Mouse (Mus musculus) forebrain, embryonic 10.5 days (tissue): ENCODE data around the gene Gk. TPM values are rescaled to one million over a fixed set of nuclear protein-coding genes. Genes with fewer than 3 reads are reported as not detected.

Experiments used
- DNase-seq: peaks from one replicate; pipeline ENCODE4 v3.0.0-alpha.2; 2017; ENCODE audit warnings: low spot score; ENCODE audit errors: extremely low spot score
- H3K27ac ChIP-seq: fragments of 300-500 bp; sonication (generic); 2 replicates; pipeline ENCODE4 v1.5.1; 2016; ENCODE audit warnings: mild to moderate bottlenecking
- H3K27me3 ChIP-seq: fragments of 300-500 bp; sonication (generic); 2 replicates; pipeline ENCODE4 v1.6.1; 2016; ENCODE audit warnings: mild to moderate bottlenecking; ENCODE audit not compliant: poor library complexity, severe bottlenecking
- H3K36me3 ChIP-seq: fragments of 300-500 bp; sonication (generic); replicated peaks from 2 replicates; pipeline ENCODE4 v1.6.1; 2016; ENCODE audit warnings: mild to moderate bottlenecking, moderate library complexity
- H3K4me1 ChIP-seq: fragments of 300-500 bp; sonication (generic); 2 replicates; pipeline ENCODE4 v1.6.1; 2016
- H3K4me3 ChIP-seq: fragments of 300-500 bp; sonication (generic); 2 replicates; pipeline ENCODE4 v1.5.1; 2016; ENCODE audit warnings: mild to moderate bottlenecking, moderate library complexity
- H3K9me3 ChIP-seq: fragments of 300-500 bp; sonication (generic); 2 replicates; pipeline ENCODE4 v1.6.1; 2016; ENCODE audit warnings: mild to moderate bottlenecking, moderate library complexity
- WGBS: fragments of 180-500 bp; shearing (Covaris S2); methylation state at CpG from one replicate; pipeline ENCODE4 v1.1.7; 2016; 5-methylcytosine and 5-hydroxymethylcytosine counted together
- polyA plus RNA-seq: library from polyadenylated mRNA; unstranded; fragments of >200 nt; fragmentation: Nextera tagmentation; extraction: Ambion mirVana; gene quantifications from 2 replicates; pipeline ENCODE4 v1.2.1, GENCODE M21; 2016

Gene Gk
- polyA plus RNA-seq, 1 experiment from 2014 or later: 7.3 TPM

DNA sequence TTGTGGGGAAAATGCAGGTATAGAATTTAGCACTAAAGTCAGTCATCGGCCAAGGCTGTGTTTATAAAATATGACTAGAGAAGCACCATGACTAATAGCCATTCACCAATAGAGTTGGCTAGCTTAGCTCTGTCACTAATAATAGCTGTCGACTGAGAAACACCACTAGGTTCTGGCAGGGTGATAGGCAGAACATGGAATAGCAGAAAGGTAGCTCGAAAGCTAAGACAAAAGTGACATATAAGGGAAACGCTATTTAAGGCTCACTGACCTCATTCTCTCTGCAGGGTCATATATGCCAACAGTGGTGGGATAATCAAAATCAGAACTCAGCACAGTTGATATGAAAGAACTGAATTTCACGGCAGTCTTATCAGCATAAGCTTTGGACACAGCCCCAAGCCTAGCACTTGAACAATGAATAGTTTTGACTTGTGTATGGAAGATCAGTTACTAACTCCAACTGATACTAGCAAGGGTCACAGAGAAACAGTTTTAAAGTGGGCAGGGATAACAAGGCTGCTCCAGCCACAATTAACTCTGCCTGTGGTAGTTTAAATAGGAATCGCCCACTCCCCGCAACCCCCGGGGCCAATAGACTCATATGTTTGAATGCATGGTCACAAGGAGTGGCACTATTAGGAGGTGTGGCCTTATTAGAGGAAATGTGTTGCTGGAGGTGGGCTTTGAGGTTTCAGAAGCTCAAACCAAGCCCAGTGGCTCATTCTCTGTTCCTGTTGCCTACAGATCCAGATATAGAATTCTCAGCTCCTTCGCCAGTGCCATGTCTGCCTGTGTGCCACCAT is 45.3 kb downstream of the Gk start:
- H3K9me3 ChIP-seq: no peaks in the 10 kb centered on the region
- DNase-seq: no peak
- no peaks in the 10 kb centered on the region for H3K36me3 ChIP-seq
- no peak overlapping the region for H3K4me3 ChIP-seq
- no peaks in the 10 kb centered on the region for H3K27me3 ChIP-seq
- no peak overlapping the region for H3K27ac ChIP-seq
- H3K4me1 ChIP-seq: no peaks in the 10 kb centered on the region
- WGBS: 92% methylated on average over 9 of the region's 9 CpGs

DNA sequence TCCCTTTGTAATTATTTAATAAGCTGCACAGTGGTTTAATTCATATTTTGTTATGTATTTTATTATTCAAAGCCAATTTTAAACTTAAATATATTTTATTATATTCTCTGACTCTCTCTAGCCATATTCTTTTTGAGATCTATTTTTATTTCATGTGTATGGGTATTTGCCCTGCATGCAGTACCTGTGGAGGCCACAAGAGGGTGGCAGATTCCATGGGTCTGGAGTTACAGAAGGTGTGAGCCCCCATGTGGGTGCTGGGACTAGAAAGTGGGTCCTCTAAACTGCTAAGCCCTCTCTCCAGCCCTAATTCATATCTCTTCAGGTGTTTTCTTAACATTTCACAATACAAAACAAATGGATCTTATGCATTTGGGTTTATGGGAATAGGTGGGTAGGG is 55.4 kb downstream of the Gk start:
- H3K4me1 ChIP-seq: no peaks in the 10 kb centered on the region
- no peaks in the 10 kb centered on the region for H3K9me3 ChIP-seq

DNA sequence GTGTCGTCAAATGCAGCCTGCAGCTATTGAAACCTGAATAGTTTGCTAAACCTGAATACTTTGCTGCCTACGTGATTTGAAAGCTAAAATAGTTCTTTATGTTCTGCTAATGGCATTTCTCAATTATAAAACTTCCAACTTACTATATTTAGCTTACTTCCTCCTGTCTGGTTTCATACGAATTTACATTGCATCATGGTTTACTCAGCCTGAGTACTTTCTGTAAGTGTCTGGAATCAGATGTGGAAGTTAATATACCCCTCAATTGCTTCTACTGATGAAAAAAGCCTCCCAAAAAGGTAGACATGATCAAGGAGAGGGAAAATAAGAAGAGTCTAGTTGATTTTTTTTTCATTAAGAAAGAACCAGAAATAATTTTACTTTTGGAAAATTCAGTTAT is 66.2 kb downstream of the Gk start:
- H3K4me1 ChIP-seq: no peaks in the 10 kb centered on the region
- H3K4me3 ChIP-seq: no peak overlapping the region
- no peaks in the 10 kb centered on the region for H3K9me3 ChIP-seq
- 89% methylated on average over 3 of the region's 3 CpGs for WGBS
- H3K27me3 ChIP-seq: no peaks in the 10 kb centered on the region
- H3K27ac ChIP-seq: no peak overlapping the region
- no peaks in the 10 kb centered on the region for H3K36me3 ChIP-seq
- DNase-seq: no peak

More for the DNA sequence above, 55.4 kb downstream of the Gk start:
- Histone ChIP-seq H3K27ac (no peak overlapping the region), H3K36me3 (no peaks in the 10 kb centered on the region; the same call in 1 of the 2 replicates), H3K4me3 (no peak overlapping the region), H3K27me3 (0 out of 2 replicates have a peak, but pooled peaks cover 4% of the 10 kb centered on the region)
- no peak for DNase-seq

DNA sequence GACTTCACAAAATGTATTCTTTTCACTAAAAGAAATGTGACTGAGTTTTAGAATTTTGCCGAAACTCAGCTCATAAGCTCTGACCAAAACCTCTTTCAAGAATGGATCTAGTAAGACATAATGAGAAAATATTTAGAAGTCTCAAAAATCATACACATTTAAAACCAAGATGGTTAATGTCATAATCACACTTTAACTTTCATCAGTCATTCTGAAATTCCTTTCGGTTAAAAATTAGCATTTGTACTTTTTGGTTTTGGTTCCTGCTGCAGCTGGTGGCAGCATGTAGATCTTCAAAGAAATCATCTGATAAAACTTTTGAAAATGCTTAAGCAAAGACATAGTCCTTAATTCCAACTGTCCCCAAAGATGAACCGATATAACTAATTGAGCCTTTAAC is 70.9 kb downstream of the Gk start:
- Histone ChIP-seq H3K36me3 (no peaks in the 10 kb centered on the region), H3K27me3 (no peaks in the 10 kb centered on the region), H3K27ac (no peak overlapping the region), H3K4me3 (no peak overlapping the region), H3K9me3 (no peaks in the 10 kb centered on the region), H3K4me1 (no peaks in the 10 kb centered on the region)
- WGBS: 97% methylated on average over 3 of the region's 3 CpGs
- DNase-seq: no peak

DNA sequence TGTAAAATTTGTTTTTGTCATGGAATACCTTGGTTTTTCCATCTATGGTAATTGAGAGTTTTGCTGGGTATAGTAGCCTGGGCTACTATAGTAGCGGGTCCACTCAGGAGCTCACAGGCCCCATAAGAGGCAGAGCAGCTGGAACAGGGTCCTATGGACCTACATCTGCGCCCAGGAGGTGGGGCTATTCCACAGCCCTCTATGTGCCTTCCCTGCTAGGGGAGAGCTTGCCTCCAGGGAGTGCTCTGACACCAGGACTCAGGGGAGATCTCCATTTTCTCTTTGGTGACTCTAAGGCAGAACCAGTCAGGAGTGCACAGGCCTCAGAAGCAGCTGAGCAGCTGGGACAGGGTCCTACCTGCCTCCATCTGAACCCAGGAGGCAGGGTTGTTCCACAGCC is 92.9 kb downstream of the Gk start:
- no peaks in the 10 kb centered on the region for H3K9me3 ChIP-seq
- no peak overlapping the region for H3K4me3 ChIP-seq
- H3K36me3 ChIP-seq: no peaks in the 10 kb centered on the region
- H3K27ac ChIP-seq: no peak overlapping the region
- 50% methylated on average over 2 of the region's 2 CpGs for WGBS
- H3K27me3 ChIP-seq: no peaks in the 10 kb centered on the region
- no peak for DNase-seq
- H3K4me1 ChIP-seq: no peaks in the 10 kb centered on the region

DNA sequence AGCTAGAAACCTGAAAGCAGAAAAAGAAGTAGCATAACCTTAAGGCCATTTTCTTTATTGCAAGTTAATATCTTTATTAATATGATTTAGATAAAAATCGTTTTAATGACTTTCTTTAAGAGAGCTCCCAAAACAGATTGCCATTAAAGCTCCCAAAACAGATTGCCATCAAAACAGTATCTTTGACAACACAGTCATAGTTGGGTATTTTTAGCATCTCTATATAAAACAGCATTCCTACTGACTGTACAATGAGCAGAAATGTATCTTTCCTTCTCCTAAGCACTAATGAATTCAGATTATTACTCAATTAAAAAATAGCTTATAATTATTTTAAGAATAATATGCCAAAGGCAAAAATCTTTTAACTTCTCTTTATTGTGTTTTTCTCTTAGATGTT is 94.5 kb downstream of the Gk start:
- Histone ChIP-seq H3K4me3 (no peak overlapping the region), H3K4me1 (no peaks in the 10 kb centered on the region), H3K9me3 (no peaks in the 10 kb centered on the region), H3K36me3 (no peaks in the 10 kb centered on the region), H3K27me3 (no peaks in the 10 kb centered on the region), H3K27ac (no peak overlapping the region)
- DNase-seq: no peak
- 79% methylated on average over 1 of the region's 1 CpGs for WGBS

DNA sequence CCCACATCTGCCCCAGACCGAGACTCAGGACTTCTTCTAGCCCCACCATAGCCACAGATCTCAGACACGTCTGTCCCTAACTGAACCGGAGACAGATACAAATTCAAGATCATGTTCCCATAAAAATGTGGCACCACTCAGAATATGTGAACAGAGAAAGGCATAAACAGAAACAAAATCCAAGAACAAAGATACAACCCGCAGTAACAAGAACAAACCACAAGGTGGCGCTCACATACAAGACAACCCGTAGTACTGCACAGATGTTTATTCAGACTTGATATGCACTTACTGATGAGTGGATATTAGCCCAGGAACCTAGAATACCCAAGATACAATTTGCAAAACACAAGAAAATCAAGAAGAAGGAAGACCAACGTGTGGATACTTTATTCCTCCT is 99.8 kb downstream of the Gk start:
- H3K36me3 ChIP-seq: no peaks in the 10 kb centered on the region
- DNase-seq: peak; percentile 37
- no peak overlapping the region for H3K4me3 ChIP-seq
- no peak overlapping the region for H3K27ac ChIP-seq
- 18% methylated on average over 7 of the region's 7 CpGs for WGBS
- no peaks in the 10 kb centered on the region for H3K27me3 ChIP-seq
- no peaks in the 10 kb centered on the region for H3K4me1 ChIP-seq
- no peaks in the 10 kb centered on the region for H3K9me3 ChIP-seq

Other genes with a start within 250 kb of the Gk start
- 3.8 and 4.3 TPM in 2 replicates for gene Tab3, start 202.8 kb downstream of the Gk start, polyA plus RNA-seq
- gene 5430427O19Rik, start 93.5 kb upstream of the Gk start, polyA plus RNA-seq: 0.06 and 0.11 TPM in 2 replicates